Mouse (Mus musculus): Measurements from ENCODE around the gene Trip12. TPM values are rescaled to one million over a fixed set of nuclear protein-coding genes. Genes with fewer than 3 reads are reported as not detected.
A peak's percentile ranks its signal among the peaks of the same experiment; 100 is the strongest.

Trip12 gene
- polyA plus RNA-seq, 1 experiment from 2014 or later: 53.1 TPM

DNA sequence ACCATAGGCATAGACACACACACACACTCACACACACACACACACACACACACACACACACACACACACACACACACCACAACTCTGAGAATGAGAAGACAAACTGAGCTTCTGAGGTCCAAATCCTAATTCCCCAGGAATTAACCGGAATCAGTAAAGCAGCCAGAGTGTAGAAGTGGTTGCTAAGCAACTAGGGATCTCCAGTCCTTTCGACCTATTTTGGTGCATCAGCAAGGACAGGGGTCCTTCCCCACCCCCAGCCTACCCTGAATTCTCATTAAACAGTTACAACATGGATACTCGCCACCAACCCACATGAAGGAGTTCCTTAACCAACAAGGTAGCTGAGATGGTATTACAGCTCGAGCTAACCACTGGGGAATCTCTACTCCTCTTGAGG, 162.4 kb downstream of the Trip12 start:
- no peaks in the 10 kb centered on the region for H3K9me3 ChIP-seq
- no peak overlapping the region for H3K4me3 ChIP-seq
- no peak overlapping the region for H3K9ac ChIP-seq
- H3K4me1 ChIP-seq: peaks cover 6% of the 10 kb centered on the region
- WGBS: 41% methylated on average over 4 of the region's 4 CpGs
- peak; percentile 54; the same call in 1 of the 2 replicates for ATAC-seq (replicated peaks)
- H3K27ac ChIP-seq: no peak overlapping the region
- no peak overlapping the region for H3K4me2 ChIP-seq
- H3K27me3 ChIP-seq (replicated peaks): no peaks in the 10 kb centered on the region
- H3K36me3 ChIP-seq (replicated peaks): 0 out of 2 replicates have a peak, but pooled peaks cover 3% of the 10 kb centered on the region

Small RNA genes lying within 50 kb of the gene (microRNA-seq; reads per million reads assigned to microRNA genes)
- gene Mir5126: 0.92 reads per million

Other genes starting within 250 kb of the Trip12 start
- gene Dner, start 144.3 kb downstream of the Trip12 start, polyA plus RNA-seq (2015; fragmentation: Nextera tagmentation; extraction: Ambion mirVana): 275 and 291 TPM in 2 replicates
- gene Fbxo36, start 675 bp downstream of the Trip12 start, polyA plus RNA-seq (2015; fragmentation: Nextera tagmentation; extraction: Ambion mirVana): 5.1 and 6.0 TPM in 2 replicates
- 21.5 and 25.1 TPM in 2 replicates for gene Slc16a14, start 94.6 kb upstream of the Trip12 start, polyA plus RNA-seq (2015; fragmentation: Nextera tagmentation; extraction: Ambion mirVana)

Measured in midbrain, embryonic 15.5 days (tissue).